Mouse (Mus musculus) MEL (cell line): ENCODE data around the gene Rad51b.

Experiments used
- CHD2 ChIP-seq: IDR thresholded peaks from 2 replicates; pipeline ENCODE4 v1.6.1; 2011; ENCODE audit warnings: low read length, improper control_type of control experiment
- CTCF ChIP-seq, 3 experiments: IDR thresholded peaks in 2 of 3; conservative IDR thresholded peaks in 1 of 3; 2 replicates each; pipeline ENCODE4 v1.5.1; 2011 to 2012; ENCODE audit warnings: low read length in 3 of 3, low read depth in 2 of 3, mild to moderate bottlenecking in 2 of 3, improper control_type of control experiment in 1 of 3, inconsistent platforms in 1 of 3, mixed read lengths in 1 of 3, moderate library complexity in 1 of 3; ENCODE audit not compliant: control insufficient read depth in 1 of 3, insufficient read depth in 1 of 3, poor library complexity in 1 of 3, severe bottlenecking in 1 of 3
- MAX ChIP-seq: IDR thresholded peaks from 2 replicates; pipeline ENCODE4 v1.6.1; 2011; ENCODE audit warnings: low read length, improper control_type of control experiment
- POLR2A ChIP-seq, 2 experiments: IDR thresholded peaks; 2 replicates each; pipeline ENCODE4 v1.6.1; 2011 to 2012; ENCODE audit warnings: low read length in 2 of 2, mild to moderate bottlenecking in 2 of 2, control low read depth in 1 of 2, improper control_type of control experiment in 1 of 2, low read depth in 1 of 2, moderate library complexity in 1 of 2; ENCODE audit not compliant: control insufficient read depth in 1 of 2, insufficient read depth in 1 of 2, poor library complexity in 1 of 2
- POLR2AphosphoS2 ChIP-seq: IDR thresholded peaks from 2 replicates; pipeline ENCODE4 v1.6.1; 2011; ENCODE audit warnings: low read length, improper control_type of control experiment
- RAD21 ChIP-seq: IDR thresholded peaks from 2 replicates; pipeline ENCODE4 v1.6.1; 2011; ENCODE audit warnings: mild to moderate bottlenecking, low read depth, low read length, improper control_type of control experiment

- no peak for TF ChIP-seq POLR2AphosphoS2
- TF ChIP-seq POLR2A (IDR thresholded peaks at IDR 0.05; ENCODE audit: control insufficient read depth in 1 of 2, insufficient read depth in 1 of 2, low read depth in 1 of 2, low read length in 2 of 2, poor library complexity in 1 of 2) = no peak
- TF ChIP-seq CHD2 = no peak
- TF ChIP-seq CTCF (IDR thresholded peaks at IDR 0.05 in 2 of 3, conservative IDR thresholded peaks at IDR 0.05 in 1 of 3; ENCODE audit: control insufficient read depth in 1 of 3, insufficient read depth in 1 of 3, low read depth in 2 of 3, low read length in 3 of 3, poor library complexity in 1 of 3, severe bottlenecking in 1 of 3) = no peak
- no peak for TF ChIP-seq MAX
- no peak for TF ChIP-seq RAD21
These were observed 158.7 kb downstream of the Rad51b start for GRCm38 (mm10) chr12:79455848-79456164.
